Mouse (Mus musculus): ENCODE measurements around the gene Fzd9. TPM values are rescaled to one million over a fixed set of nuclear protein-coding genes. Genes with fewer than 3 reads are reported as not detected.
A peak's percentile ranks its signal among the peaks of the same experiment; 100 is the strongest.
"Not testable (repeated sequence)": the region's sequence is repeated elsewhere in the genome, so short reads cannot be mapped to it uniquely, and the experiment has no call there.

Fzd9 gene
- total RNA-seq, 2 experiments from 2014 or later = 4.1 to 5.7 TPM

DNA sequence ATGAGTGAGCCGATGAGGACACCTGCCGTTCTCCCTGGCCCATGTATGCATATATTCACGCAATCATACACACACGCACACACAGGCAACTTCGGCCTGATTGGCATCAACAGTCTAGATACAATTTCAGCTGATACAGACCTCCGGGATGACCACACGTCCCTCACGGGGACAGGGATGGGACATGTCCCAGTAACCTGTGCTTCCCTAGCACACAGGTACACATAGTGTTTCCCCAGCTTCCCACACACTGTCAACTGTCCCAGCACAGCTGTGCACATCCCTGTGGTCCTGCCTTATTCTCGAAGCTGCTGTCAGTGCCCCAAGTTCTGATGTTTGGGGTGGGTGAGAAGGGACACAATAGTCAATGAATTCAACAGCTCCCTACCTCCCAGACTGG lies 3.7 kb downstream of the Fzd9 start:
- DNase-seq = no peak

DNA sequence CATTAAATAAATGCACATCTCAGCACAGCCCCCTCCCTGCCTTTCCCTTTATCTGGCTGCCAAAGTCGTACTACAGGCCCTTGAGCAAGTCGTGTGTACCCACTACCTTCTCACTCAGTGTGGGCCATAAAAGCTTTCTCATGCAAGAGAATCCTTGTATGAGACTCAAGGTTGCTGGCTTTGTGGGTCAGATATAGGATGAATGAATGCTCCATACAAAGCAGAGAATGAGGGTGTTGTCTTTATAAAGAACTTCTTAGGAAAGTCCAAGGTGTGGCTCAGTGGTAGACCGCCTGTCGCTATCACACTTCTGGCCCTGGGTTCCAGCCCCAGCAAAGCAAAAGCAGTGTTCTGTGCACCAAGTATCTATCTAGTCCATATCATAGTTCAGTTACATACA lies 4.5 kb downstream of the Fzd9 start:
- DNase-seq = no peak

GRCm38 (mm10) chr5:135243166-135243565 lies 7.9 kb downstream of the Fzd9 start:
- DNase-seq = no peak

- no peak for DNase-seq
Measured at GRCm38 (mm10) chr5:135242608-135243007, 8.4 kb downstream of the Fzd9 start.

GRCm38 (mm10) chr5:135242136-135242535 lies 8.9 kb downstream of the Fzd9 start:
- DNase-seq = no peak

DNA sequence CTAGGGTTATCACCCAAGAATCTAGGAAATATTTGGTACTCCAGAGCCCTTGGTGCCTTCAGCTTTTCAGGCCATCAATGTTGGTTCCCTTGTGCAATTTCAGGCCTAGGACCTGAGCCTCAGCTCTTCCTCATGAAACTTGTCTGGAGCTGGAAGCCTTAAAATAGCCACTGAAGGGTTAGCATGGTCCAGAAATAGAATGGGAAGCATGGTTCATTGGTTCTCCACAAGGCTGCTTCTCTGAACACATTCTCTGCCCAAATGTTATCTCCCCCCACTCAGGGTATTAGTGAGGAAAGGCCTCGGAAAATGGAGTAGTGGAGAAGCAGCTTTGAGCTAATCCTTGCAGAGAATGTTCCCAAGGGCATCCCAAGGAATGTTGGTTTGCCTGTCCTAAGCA lies 9.6 kb downstream of the Fzd9 start:
- no peak for DNase-seq

GRCm38 (mm10) chr5:135238832-135239231 lies 12.2 kb downstream of the Fzd9 start:
- no peak for DNase-seq

DNA sequence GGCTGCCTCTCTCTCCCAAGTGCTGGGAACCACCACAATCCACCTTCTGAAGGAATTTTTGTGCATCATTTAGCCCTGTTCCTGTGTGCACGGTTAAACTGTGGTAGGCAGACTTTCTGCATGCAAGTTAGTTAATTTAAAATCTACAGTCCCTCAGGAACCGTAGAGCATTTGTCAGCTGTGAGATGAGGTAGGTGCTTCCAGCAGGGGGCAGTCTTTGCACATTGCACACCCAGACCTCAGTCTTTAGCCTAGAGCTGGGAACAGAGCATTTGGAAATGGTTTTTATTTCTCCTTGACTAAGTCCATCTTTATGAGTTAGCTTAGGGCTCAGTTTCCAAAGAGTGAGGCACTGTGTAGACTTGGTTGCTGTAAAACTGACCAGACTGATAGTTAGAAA lies 14.5 kb downstream of the Fzd9 start:
- peak; percentile 58 to 68 for DNase-seq

- no peak for DNase-seq
Measured at GRCm38 (mm10) chr5:135233166-135233920, 17.7 kb downstream of the Fzd9 start.

DNA sequence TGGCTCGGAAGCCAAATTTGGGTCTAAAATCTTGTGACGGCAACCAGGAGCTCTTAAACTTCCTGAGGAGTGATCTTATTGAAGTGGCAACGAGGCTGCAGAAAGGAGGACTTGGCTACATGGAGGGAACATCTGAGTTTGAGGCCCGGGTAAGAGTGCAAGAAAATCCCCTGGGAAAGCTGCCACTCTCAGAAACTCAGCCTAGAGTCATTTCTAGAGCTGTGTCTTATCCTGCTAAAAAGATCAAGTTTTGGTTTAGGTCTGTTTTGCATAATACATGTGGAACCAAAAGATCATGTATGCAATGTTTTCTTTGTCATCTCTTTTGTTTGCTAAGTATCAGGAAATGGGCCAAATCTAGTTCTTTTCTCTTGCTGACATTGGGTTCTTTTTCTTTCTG lies 20.8 kb downstream of the Fzd9 start:
- no peak for DNase-seq

- DNase-seq = not testable (repeated sequence)
Measured at GRCm38 (mm10) chr5:135225879-135226278, 25.2 kb downstream of the Fzd9 start.

DNA sequence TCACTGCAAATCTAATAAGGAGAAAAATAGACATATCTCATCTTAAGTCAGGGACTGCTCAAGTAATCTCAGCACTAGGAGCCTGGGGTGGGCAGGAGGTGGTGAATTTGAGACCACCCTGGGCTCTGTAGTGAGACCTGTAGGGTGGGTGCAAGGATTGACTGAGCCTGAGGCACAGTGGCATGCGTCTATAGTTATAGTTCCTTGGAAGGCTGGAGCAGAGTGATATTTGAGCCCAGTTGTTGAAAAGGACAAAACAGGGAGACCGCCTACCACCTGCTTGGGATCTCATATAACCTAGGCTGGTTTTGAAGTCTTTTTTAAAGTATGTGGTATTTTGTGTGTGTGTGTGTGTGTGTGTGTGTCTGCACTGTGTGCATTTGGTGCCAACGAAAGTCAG lies 26.9 kb downstream of the Fzd9 start:
- DNase-seq = no peak

DNA sequence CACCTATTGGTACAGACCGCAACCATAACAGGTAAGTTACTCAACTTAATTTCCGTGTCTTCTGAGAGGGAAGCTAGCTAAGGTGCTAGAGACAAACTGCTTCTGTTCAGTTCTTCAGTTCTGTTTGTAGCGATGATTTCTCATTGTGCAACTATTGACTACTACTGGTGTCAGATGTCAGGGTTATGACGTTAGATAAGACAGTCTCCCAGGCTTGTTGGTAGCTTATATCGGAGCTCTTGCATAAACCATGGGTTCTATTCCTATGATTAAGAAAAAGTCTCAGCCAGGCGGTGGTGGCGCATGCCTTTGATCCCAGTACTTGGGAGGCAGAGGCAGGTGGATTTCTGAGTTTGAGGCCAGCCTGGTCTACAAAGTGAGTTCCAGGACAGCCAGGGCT lies 29.0 kb downstream of the Fzd9 start:
- DNase-seq = no peak

GRCm38 (mm10) chr5:135220941-135221340 lies 30.1 kb downstream of the Fzd9 start:
- DNase-seq = no peak

- DNase-seq = no peak
Measured at GRCm38 (mm10) chr5:135216871-135217270, 34.2 kb downstream of the Fzd9 start.

DNA sequence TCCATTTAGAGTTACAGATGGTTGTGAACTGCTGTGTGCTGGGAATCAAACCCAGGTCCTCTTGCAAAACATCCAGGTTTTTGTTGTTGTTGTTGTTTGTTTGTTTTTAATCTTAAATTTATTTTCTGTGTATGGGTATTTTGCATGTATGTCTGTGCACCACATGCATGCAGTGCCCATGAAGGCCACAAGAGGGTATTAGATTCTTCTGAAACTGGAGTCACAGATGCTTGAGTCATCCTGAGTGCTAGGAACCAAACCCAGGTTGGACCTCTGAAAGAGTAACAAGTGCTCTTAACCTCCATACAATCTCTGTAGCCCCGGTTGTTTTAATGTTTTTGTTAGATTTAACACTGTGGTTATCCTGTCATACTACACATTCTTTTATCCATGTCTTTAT lies 42.8 kb downstream of the Fzd9 start:
- no peak for DNase-seq

- DNase-seq = no peak
Measured at GRCm38 (mm10) chr5:135202763-135203162, 48.3 kb downstream of the Fzd9 start.

Small RNA genes within 50 kb of the gene (microRNA-seq; reads per million reads assigned to microRNA genes)
- 0 reads per million in 2 experiments for gene Gm25315

Other genes starting within 250 kb of the Fzd9 start
- gene Abhd11, start 242.1 kb downstream of the Fzd9 start, total RNA-seq (2021) = 10 to 100 TPM; 27.7 to 33.1 TPM
- gene Stx1a, start 227.7 kb downstream of the Fzd9 start, total RNA-seq (2021) = 10 to 100 TPM; 96.3 to 96.4 TPM
- 10 to 100 TPM; 38.3 to 38.4 TPM for gene Dnajc30, start 187.0 kb downstream of the Fzd9 start, total RNA-seq (2021)
- 10 to 100 TPM; 49.4 to 60.1 TPM for gene Bud23, start 186.3 kb downstream of the Fzd9 start, total RNA-seq (2021)
- gene Vps37d, start 173.0 kb downstream of the Fzd9 start, total RNA-seq (2021) = 10 to 100 TPM; 27.1 to 30.9 TPM
- gene Mlxipl, start 161.3 kb downstream of the Fzd9 start, total RNA-seq (2021) = 1 to 10 TPM; 3.6 to 5.2 TPM
- gene Tbl2, start 101.6 kb downstream of the Fzd9 start, total RNA-seq (2021) = 10 to 100 TPM; 32.3 to 33.0 TPM
- 10 to 100 TPM; 51.2 to 51.5 TPM for gene Bcl7b, start 82.9 kb downstream of the Fzd9 start, total RNA-seq (2021)
- gene Baz1b, start 64.0 kb downstream of the Fzd9 start, total RNA-seq (2021) = 10 to 100 TPM; 78.5 to 86.3 TPM
- not detected for gene Fkbp6, start 98.8 kb upstream of the Fzd9 start, total RNA-seq (2021)
- not detected for gene Trim50, start 102.1 kb upstream of the Fzd9 start, total RNA-seq (2021)
- 10 to 100 TPM; 18.8 to 25.9 TPM for gene Nsun5, start 118.7 kb upstream of the Fzd9 start, total RNA-seq (2021)
- gene Pom121, start 143.3 kb upstream of the Fzd9 start, total RNA-seq (2021) = 10 to 100 TPM; 48.8 to 51.1 TPM